Mouse (Mus musculus): ENCODE measurements around the gene Dhx16.

GRCm38 (mm10) chr17:35903343-35903991 lies 23.8 kb downstream of the Dhx16 start:
- TF ChIP-seq CTCF (IDR thresholded peaks at IDR 0.05; ENCODE audit: low read depth, low read length) (no peak), POLR2A (IDR thresholded peaks at IDR 0.05; ENCODE audit: extremely low read depth, insufficient read depth, low read length) (no peak)

Data from liver, adult 2 months (tissue).